Mouse (Mus musculus) right cerebral cortex, postnatal 4 days (tissue): ENCODE measurements around the gene Cdkn1c.

Source experiments
- DNase-seq: peaks from one replicate; pipeline ENCODE4 v3.0.0-alpha.2; 2022

The Cdkn1c gene

DNA sequence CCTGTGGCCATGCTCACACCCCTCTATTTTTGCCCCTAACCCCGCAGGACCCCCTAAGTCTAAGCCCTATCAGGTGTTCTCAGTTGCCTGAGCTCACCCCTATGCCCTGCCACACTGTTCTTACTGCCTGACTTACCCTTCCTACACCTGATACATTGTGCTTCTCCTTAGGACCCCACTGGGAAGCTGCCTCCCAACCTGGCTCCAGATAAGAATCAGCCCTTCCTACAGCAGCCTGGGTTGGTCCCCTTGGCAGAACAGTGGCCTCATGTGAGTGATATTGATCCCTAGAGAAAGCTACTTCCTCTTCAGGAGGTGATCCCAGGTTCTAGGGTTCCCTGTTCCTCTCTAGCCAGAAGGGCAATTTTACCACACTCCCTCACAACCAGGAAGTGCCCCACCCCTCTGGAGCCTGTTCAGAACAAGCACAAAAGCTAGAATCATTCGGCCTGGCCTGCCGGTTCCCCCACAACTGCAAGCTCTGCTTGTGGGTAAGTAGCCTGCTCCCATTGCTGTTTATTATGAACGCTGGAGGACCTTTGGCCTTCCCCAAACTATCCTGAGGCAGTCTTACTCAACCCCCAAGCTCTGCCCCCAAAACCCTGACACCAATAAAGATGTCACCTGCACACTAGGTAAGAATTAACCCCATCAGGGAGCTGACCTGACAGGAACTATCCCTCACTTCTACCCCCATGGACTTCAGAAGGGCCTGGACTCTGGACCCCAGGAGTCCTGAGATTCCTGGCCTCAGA lies 12.7 kb upstream of the Cdkn1c start, which contains the start of gene Slc22a18:
Gene Slc22a18 (plus strand): TSS at position 390 of the 755 bp plus-strand sequence.
- no peak for DNase-seq

DNA sequence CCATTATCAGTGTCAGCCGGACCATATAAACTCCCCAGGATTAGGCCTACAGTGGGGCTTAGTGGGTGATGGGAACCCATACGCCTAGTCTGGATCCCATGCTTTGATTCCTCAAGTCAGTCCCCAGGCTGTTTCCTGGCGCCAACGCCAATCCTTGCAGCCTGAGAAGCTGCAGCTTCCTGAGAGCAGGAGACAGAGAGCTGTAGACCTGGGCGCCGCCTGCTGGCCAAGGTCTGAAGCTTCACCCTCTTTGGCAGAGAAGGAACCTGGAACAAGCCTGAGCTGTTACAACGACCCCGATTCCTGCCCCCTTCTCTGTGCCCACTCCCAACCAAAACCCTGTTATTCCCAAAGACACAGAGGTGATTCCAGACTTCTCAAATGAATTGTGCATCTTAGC lies 9.1 kb upstream of the Cdkn1c start:
- DNase-seq: peak; percentile 89

DNA sequence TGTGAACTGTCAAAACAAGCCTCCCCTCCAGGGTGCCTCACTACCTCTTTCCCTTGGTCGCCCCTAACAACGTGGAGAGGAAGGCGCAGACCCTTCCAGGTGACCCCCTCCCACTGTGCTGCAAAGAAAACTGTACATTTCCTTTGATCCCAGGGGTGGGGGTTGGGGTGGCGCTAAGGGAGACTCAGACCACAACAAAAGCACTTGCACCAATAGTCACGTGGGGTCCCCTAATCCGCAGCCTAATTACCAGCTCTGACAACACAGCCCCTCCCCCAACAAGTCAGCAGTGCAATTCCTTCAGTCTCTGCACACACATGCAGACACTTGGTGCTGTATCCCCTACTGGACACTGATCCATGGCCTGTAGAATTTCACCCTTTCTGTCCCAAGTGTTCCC lies 6.9 kb upstream of the Cdkn1c start:
- no peak for DNase-seq

DNA sequence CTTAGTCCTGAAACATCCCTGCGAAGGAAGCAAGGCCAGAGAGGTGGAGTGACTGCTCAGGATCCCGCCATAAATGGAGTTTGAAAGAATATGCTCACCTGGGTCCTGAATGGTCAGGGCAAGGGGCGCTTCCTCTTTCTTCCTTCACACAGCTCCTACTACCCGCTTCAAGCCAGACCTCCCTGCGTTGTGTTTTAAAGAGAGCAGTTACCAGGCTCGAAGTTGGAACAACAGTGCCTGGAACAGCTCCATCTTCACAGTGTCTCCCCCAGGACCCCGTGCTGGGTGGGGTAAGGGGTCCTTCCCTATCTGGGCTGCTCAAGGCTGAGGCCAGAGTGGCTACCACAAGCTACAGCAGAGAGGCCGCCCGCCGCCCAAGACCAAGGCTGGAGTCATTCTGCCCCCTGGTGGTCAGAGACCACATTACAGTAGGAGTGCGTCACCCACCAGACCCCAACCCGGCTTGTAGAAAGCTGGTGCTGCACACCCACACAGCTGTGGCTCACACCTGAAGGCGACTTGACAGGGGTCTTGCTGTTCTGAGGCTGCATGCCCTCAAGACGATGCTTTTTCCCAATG lies 5.3 kb upstream of the Cdkn1c start:
- DNase-seq: peak; percentile 91

DNA sequence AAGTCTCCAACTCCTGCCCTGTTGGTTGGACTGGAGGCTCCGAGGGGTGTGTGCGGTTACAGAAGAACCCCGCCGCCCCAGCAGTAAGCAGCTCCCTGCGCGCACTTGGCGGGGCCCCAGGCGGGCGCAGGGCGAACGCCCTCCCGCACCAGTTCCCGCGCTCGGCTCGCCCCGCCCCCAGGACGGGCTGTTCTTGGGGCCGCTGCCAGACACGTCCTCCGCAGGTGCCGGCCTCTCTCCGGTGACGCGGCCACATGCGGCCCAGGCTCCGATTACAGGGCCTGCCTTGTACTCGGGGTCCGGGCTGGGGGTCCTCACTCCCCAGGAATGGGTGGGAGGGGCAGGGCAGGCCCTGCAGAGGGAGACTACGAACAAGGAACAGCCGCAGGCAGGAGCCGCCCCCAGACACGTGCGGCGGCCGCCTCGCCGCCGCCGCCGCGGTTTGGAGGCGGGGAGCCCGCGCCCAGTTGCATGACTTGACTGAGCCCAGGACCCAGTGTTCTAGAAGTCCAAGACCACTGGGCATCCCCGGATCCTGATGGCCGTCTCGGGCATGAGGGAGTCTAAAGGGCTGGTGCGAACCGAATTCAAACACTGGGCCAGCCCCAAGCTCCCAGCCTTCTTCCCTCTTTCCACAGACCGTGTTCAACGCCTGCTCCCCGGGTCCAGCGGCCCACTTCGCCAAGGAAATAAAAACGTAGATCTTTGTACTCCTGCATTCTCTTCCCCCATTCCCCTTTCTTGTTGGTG lies 4.1 kb upstream of the Cdkn1c start:
- peak; percentile 52 for DNase-seq

DNA sequence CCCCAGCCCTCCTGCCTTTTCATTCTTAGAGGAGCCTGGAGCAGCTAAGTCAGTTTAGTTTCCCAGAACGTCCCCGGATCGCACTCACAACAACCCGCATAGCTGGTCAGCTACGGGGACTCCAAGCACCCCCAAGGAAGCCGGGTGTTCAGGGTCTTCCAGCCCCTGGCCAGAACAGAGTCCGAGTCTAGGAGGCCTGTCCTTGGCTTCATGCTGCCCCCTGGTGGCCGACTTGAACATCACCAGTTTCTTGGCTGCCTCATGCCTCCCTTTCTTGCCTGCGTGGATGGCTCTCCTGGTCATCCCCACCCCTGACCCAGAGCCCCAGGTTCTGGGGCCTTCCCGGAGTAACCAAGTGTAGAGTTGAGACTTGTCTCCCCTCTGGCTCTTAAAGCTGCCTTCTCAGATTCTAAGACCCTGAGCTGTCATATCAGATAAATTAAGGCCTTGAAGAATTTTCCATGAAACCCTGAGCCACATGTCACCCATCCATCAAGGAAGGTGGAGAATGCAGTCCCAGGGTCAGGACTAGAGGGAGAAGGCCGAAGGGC lies 3.1 kb upstream of the Cdkn1c start:
- peak; percentile 92 for DNase-seq

DNA sequence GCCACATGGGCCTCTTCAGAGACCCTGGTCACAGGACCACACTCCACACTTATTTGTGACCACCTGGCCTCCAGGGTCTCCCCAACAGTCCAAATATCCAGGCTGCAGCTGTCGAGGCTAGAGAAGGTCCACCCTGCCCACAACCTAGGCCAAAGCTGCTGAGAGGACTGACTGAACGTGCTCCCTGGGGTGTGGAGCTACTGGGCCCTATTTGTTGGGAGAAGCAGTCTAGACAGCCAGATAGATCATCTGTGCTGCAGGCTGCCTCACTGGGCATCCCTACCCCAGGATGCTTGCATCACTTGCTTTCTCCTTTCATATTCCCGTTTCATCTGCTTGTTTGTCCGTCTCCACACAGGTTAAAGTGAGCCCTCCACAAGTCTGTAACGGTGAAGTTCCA lies 1.7 kb upstream of the Cdkn1c start:
- DNase-seq: no peak

DNA sequence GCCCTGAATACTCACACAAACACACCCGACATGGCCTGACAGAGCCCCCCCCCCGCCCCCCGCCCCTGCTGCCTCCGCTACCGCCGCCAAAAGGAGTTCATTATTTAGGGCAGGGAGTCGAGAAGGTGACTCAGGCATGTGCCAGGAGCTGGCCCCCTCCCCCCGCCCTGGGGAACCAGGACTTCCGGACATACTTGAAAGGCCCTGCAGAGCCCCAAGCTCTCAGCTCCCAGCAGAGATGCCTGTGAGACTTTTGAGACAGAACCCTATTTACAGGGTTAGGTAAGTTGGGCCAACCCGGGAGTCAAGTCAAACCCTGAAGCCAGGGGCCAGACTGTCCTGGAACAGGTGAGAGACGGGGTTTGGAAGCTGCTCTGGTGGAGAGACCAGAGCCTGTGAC lies 1.1 kb upstream of the Cdkn1c start:
- DNase-seq: no peak

DNA sequence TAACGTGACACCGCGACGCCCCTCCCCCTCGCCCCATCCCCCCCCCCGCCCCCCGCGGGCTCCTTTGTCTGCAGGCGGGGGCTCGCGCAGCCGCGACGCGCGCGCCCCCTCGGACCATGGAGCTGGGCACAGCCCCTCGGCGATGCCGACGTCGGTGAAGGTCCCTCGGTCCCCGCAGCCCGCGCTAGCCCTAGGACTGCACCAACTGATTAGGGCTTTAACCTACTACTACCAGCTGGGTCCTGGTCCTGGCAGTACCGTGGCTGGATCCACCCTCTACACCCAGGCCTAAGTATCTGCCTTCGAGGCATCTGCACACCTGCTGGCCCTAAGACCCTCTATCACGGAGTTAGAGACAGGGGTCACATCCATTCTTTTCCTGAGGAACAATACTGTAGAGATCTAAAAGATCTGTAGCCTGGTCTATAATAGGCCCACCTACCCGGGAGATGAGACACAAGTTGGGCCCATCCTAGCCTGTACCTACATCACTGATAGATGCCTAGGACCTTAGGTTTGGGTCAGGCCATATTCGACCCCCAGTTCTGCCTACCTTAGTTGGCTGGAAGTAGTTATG lies 532 bp upstream of the Cdkn1c start:
- DNase-seq: no peak

DNA sequence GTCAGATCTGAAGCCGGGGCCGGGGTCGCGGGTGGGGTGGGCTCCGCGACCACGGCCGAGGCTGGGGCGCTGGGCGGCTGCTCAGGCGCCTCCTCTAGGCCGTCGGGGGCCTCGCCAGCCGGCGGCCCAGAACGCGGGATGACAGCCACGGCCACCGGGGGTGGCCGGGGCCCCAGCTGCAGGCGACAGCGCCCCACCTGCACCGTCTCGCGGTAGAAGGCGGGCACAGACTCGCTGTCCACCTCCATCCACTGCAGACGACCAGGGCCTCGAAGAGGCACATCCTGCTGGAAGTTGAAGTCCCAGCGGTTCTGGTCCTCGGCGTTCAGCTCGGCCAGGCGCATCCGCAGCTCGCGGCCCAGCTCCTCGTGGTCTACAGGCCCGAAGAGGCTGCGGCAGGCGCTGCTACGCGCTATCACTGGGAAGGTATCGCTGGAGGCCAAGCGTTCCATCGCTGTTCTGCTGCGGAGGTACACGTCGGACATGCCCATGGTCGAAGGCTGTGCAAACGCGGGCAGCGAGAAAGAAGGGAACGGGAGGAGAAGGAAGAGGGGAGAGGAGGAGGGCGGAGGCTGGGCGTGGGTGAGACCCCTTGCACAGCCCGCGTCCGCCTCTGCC lies 524 bp downstream of the Cdkn1c start:
- DNase-seq: no peak

DNA sequence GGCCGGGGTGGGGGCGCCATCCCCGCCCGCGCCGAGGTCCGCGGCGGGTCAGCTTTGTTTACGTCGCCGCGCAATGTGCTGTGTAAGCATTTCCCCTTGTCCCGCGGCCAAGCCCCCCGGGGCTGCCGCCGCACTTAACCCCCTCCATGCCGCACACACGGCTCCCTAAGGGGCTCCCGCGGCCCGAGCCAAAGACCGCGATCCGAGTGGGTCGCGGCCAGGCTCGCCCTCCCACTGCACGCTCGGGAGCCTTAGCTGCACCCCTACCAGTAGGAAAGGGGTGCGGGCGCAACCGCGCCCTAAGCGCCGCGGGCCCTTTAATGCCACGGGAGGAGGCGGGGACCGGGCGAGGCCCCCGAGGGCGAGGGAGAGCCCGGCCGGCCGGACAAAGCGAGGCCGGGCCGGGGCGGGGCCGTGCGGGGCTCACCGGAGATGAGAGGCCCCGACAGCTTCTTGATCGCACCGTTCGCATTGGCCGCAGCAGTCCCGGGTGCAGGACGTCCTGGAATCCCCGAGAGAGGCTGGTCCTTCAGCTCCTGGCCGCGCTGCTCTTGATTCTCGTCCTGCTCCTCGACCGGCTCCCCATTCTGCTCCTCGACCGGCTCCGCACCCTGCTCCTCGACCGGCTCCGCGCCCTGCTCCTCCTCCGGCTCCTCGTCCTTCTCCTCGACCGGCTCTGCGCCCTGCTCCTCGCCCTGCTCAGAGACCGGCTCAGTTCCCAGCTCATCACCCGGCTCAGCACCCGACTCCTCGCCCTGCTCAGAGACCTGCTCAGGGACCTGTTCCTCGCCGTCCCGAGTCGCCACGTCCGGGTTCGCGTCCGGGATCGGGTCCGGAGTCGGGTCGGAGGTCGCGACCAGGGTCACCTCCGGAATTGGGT lies 1.3 kb downstream of the Cdkn1c start:
- DNase-seq: no peak

DNA sequence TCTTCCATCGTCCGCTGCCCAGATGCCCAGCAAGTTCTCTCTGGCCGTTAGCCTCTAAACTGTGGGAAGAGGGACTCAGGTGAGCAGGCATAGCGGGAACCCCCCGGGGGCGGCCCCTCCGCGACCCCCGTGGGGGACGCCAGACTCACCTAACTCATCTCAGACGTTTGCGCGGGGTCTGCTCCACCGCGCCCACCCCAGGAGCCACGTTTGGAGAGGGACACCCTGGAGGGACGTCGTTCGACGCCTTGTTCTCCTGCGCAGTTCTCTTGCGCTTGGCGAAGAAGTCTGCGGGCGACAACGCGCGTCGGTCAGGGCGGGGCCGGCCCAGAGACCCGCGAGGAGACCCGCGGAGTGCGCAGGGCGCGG lies 1.9 kb downstream of the Cdkn1c start:
- no peak for DNase-seq

DNA sequence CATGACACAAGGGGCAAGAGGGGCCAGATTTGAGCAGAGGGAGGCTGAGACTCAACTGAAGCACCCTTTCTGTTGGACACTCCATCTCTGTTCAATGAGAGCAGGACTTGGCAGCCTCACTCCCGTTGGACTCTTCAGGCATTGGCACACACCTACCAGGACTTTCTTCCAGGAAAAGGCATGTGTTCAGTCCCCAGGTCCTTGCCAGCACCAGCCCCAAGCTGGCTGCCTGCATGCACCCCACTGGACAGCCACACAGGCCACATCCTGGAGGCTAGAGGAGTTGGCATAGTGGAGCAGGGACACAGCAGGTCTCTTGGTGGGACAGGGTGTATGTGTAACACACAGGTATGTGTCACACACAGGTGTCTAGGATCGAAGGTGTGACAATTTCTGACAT lies 13.7 kb downstream of the Cdkn1c start:
- DNase-seq: no peak

DNA sequence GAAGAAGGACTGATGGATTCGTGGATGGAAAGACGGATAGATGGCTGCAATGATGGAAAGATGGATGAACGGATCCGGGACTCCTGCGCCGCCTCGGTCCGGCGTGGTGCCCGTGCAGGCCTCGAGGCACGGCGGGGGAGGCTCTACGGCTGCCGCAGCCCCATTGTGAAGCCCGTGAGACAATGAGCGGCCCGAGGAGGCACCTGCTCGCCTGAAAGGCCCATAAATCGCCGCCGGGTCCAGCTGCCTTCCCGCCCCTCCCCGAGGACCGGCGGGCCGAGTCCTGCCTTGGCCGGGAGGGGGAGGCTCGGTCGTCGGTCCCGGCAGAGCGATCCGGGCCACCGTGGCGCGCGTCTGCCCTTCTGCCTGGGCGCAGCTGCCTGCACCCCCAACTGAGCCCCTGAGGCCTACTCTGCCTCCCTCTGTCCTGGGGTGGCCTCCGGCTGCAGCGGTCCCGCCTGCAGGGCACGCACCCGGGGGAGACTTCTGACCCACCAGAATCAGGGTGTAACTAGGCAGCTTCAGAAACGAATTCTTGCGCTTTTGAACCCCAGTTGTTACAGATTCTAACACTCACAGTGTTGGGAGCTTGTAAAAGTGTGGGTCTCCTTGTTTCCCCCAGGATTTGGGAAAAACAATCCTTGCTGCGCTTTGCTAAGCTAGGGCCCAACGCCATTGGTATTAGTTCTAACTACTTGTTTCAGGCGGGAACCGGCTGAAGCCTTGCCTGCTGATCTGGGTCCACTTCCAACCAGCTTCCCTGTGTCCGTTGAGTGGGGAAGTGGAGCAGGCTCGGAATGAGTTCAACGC lies 15.0 kb downstream of the Cdkn1c start:
- DNase-seq: no peak

DNA sequence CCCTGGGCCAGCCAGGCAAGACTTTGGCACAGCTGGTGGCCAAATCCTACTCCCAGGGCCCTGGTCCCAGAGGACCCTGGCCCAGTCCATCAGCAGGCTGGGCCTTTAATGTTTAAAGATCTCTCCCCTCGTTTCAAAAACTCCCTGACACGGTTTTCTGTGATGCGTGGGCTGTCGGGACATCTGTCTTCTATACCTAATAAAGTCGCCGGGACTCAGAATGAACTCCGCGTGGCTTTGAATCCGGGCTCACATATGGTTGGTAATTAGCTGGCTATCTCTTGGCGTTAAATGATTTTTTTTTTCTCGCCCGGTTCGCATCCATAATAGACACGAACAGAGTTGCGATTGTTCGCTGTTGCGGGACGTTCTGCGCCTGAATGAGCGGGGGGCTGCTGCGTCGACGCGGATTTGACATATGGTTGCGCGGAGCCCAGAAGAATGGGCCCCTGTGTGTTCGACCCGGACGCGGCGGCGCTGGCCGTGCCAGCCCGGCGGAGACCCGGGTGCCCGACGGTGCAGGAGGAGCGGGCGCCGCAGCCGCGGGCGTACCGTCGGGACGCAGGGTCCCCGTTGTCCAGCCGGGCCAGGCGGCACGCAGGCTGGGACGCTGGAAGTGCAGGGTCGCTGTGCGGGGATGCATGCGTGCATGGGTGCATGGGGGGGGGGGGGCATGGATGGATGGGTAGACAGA lies 15.7 kb downstream of the Cdkn1c start:
- no peak for DNase-seq

DNA sequence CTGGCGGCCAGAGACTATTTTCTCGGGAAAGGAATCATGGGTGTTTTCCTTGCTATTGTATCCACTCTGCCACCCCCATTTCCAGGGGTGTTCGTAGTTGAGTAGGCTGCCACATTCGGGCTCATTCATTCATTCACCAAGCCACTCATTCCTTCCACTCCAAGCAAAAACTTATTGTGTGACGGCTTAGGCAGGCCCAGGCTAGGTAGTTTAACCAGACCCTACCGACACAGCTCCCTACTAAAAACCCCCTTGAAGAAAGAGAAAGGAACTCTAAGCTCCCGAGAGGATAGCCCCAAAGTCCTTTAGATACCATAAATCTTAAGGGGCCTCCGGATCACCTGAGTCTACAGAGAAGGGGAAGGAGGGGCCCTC lies 16.3 kb downstream of the Cdkn1c start:
- DNase-seq: no peak

DNA sequence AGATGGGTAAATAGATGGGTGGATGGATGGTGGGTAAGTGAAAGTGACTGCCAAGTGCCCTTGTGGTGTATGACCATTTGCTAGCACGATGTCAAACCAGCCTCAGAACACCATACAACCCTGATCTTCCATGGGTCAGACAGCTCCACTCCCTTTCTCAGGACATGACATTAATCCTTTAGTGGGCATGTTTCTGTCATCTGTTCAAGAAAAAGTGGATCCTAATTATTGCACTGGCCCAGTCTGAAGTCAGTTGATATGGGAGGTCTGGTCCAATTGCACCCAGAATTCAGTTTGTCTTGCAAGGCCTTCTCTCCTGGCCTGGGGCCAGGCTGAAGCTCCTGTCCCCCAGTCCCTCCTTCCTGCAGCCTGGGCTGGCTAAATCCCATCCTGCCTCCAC lies 21.9 kb downstream of the Cdkn1c start:
- DNase-seq: no peak

DNA sequence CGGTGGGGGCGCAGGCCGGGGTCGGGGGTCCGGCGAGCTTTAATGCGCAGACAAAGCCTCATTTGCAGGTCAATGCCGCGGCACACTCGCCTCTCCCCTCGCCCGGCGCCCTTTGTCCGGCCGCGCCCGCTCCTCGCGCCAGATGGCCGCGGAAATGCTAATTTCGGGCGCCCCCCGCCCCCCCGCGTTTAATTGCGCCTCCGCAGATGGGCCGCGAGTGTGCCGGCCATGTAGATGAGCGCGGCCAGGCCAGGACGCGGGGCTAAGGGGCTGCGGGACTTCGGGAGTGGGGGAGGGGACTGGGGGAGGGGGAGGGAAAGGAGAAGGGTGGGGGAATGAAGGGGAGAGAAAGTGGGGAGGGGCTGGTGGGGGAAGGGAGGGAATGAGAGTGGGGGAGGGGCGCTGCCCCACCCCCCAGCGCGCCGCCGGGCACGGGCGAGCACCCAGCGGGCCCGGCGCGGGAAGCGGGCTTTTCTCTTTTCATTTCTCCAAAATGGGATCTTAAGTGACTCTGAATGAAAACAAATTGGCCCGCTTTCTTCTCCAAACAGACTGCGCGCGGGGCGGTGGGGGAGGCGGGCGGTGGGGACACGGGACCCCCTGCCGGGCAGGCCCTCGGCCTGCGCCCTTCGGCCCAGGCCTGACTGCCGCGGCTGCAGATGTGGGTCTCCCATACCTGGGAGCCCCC lies 22.8 kb downstream of the Cdkn1c start:
- peak; percentile 59 for DNase-seq

DNA sequence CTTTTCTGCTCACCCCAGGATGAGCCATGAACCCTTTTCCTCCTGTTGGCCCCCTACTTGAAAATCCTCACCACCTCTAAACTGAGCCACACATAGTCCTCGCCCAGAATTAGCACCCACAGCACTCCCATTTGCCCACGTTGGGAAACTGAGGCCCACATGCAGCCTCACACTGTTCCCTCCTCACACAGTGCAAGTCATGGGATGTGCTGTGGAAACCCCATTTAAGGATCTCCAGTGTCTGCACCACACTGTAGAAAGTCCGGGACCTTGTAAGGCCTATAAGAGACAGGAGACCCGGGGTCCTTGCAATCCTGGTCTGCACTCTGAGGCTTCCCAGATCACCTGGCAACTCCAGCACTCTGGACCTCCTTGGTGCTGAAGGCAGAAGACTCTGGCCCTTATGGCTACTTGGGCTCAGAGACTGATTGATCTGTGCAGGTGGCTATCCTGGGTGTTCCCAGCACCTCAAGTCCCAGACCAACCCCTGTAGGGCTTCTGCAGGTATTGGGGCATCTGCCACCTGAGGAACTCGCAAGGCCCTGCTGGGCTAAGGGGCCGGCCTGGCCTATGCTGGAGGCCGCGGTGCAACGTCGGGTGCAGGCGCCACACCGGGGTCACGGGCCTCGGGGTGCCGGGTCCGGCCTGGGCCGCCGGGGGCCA lies 23.5 kb downstream of the Cdkn1c start:
- no peak for DNase-seq
